Mouse (Mus musculus): ENCODE measurements around the gene Zfp948. TPM values are rescaled to one million over a fixed set of nuclear protein-coding genes. Genes with fewer than 3 reads are reported as not detected.

Zfp948 gene
- 2.3 and 3.5 TPM in 2 replicates for total RNA-seq (2012; rRNA removed)
- polyA plus RNA-seq (2012; ENCODE audit: insufficient read depth in 1 of 2, insufficient read length in 2 of 2, low read depth in 1 of 2, low replicate concordance in 2 of 2, missing spikeins in 1 of 2) = 1 to 10 TPM in 1 of 2 experiments, not detected in 1; 3.2 TPM

GRCm38 (mm10) chr17:21566728-21567349, at the start of gene Zfp948:
Gene Zfp948 (plus strand): TSS chr17:21567008.
- no peaks in the 10 kb centered on the region for H3K9me3 ChIP-seq (replicated peaks; ENCODE audit: insufficient read depth, low read length)
- H3K9ac ChIP-seq (ENCODE audit: control insufficient read depth, low read depth, low read length, poor library complexity, severe bottlenecking) = peak within 1 kb of the TSS; percentile 70
- peak; percentile 78 for DNase-seq (ENCODE audit: low read depth, low spot score)
- peaks cover 2 to 4% of the 10 kb centered on the region in 2 experiments; a peak in 2 of 4 replicates for H3K4me1 ChIP-seq (ENCODE audit: control insufficient read depth in 1 of 2, insufficient read depth in 2 of 2, low read length in 2 of 2)
- TF ChIP-seq MAX (IDR thresholded peaks at IDR 0.05; ENCODE audit: low read length) (peak; percentile 63), NELFE (IDR thresholded peaks at IDR 0.05; ENCODE audit: low read depth, low read length) (peak; percentile 41; the same call in 1 of the 2 replicates), POLR2A (IDR thresholded peaks at IDR 0.05; ENCODE audit: control insufficient read depth in 1 of 2, insufficient read depth in 1 of 2, low read depth in 1 of 2, low read length in 2 of 2, poor library complexity in 1 of 2) (peak in 1 of 2 experiments; percentile 59; a peak in 1 of 4 replicates), CTCF (IDR thresholded peaks at IDR 0.05 in 2 of 3, conservative IDR thresholded peaks at IDR 0.05 in 1 of 3; ENCODE audit: control insufficient read depth in 1 of 3, insufficient read depth in 1 of 3, low read depth in 2 of 3, low read length in 3 of 3, poor library complexity in 1 of 3, severe bottlenecking in 1 of 3) (0 out of 6 replicates have a peak, but pooled peaks of 1 of the 3 experiments have one; percentile 6), ZMIZ1 (IDR thresholded peaks at IDR 0.05; ENCODE audit: low read depth, low read length) (no peak), MAFK (IDR thresholded peaks at IDR 0.05; ENCODE audit: borderline replicate concordance, low read depth, low read length) (no peak), RCOR1 (IDR thresholded peaks at IDR 0.05; ENCODE audit: low read depth, low read length) (no peak), MEF2A (IDR thresholded peaks at IDR 0.05; ENCODE audit: extremely low read depth, insufficient replicate concordance, low read depth, low read length, poor library complexity, severe bottlenecking) (no peak), E2F4 (IDR thresholded peaks at IDR 0.05; ENCODE audit: borderline replicate concordance, low read depth, low read length) (0 out of 2 replicates have a peak, but pooled peaks have one; percentile 67), ETS1 (IDR thresholded peaks at IDR 0.05; ENCODE audit: low read depth, low read length) (no peak), MYC (IDR thresholded peaks at IDR 0.05; ENCODE audit: low read depth, low read length) (no peak), TBP (IDR thresholded peaks at IDR 0.05; ENCODE audit: low read depth, low read length) (0 out of 2 replicates have a peak, but pooled peaks have one; percentile 8), BHLHE40 (IDR thresholded peaks at IDR 0.05; ENCODE audit: borderline replicate concordance, low read depth, low read length) (no peak)
- H3K36me3 ChIP-seq (ENCODE audit: control insufficient read depth in 1 of 2, insufficient read depth in 2 of 2, low read length in 2 of 2) = peaks cover 0 to 4% of the 10 kb centered on the region in 2 experiments; a peak in 2 of 4 replicates
- H3K27ac ChIP-seq (ENCODE audit: control insufficient read depth, low read depth, low read length) = peak within 1 kb of the TSS; percentile 31
- peak within 1 kb of the TSS; percentile 63 to 88 for H3K4me3 ChIP-seq (ENCODE audit: control insufficient read depth in 1 of 2, insufficient read depth in 1 of 2, low read depth in 2 of 2, low read length in 2 of 2)
- no peaks in the 10 kb centered on the region; the same call in none of the 2 replicates for H3K79me2 ChIP-seq (ENCODE audit: control insufficient read depth, insufficient read depth, low read length, poor library complexity)
- H3K27me3 ChIP-seq (ENCODE audit: control insufficient read depth in 1 of 2, insufficient read depth in 2 of 2, low read length in 2 of 2) = no peaks in the 10 kb centered on the region

GRCm38 (mm10) chr17:21517130-21517671, 49.6 kb upstream of the Zfp948 start:
- Histone ChIP-seq H3K4me3 (ENCODE audit: control insufficient read depth in 1 of 2, insufficient read depth in 1 of 2, low read depth in 2 of 2, low read length in 2 of 2) (peak overlapping the region; percentile 67 to 88), H3K27ac (ENCODE audit: control insufficient read depth, low read depth, low read length) (peak overlapping the region; percentile 90), H3K4me1 (ENCODE audit: control insufficient read depth in 1 of 2, insufficient read depth in 2 of 2, low read length in 2 of 2) (no peaks in the 10 kb centered on the region), H3K9me3 (replicated peaks; ENCODE audit: insufficient read depth, low read length) (no peaks in the 10 kb centered on the region), H3K79me2 (ENCODE audit: control insufficient read depth, insufficient read depth, low read length, poor library complexity) (no peaks in the 10 kb centered on the region; the same call in 1 of the 2 replicates), H3K27me3 (ENCODE audit: control insufficient read depth in 1 of 2, insufficient read depth in 2 of 2, low read length in 2 of 2) (no peaks in the 10 kb centered on the region), H3K36me3 (ENCODE audit: control insufficient read depth in 1 of 2, insufficient read depth in 2 of 2, low read length in 2 of 2) (no peaks in the 10 kb centered on the region), H3K9ac (ENCODE audit: control insufficient read depth, low read depth, low read length, poor library complexity, severe bottlenecking) (peak overlapping the region; percentile 88)
- DNase-seq (ENCODE audit: low read depth, low spot score) = peak; percentile 72
- TF ChIP-seq CHD2 (IDR thresholded peaks at IDR 0.05; ENCODE audit: low read length) (no peak), POLR2AphosphoS2 (IDR thresholded peaks at IDR 0.05; ENCODE audit: low read length) (no peak), ZKSCAN1 (IDR thresholded peaks at IDR 0.05; ENCODE audit: low read depth, low read length) (no peak), TBP (IDR thresholded peaks at IDR 0.05; ENCODE audit: low read depth, low read length) (peak; percentile 94), E2F4 (IDR thresholded peaks at IDR 0.05; ENCODE audit: borderline replicate concordance, low read depth, low read length) (no peak), BHLHE40 (IDR thresholded peaks at IDR 0.05; ENCODE audit: borderline replicate concordance, low read depth, low read length) (no peak), MAZ (IDR thresholded peaks at IDR 0.05; ENCODE audit: low read depth, low read length) (no peak), CHD1 (IDR thresholded peaks at IDR 0.05; ENCODE audit: low read depth, low read length) (0 out of 2 replicates have a peak, but pooled peaks have one; percentile 55), JUND (IDR thresholded peaks at IDR 0.05; ENCODE audit: low read depth, low read length) (no peak), ZC3H11A (IDR thresholded peaks at IDR 0.05; ENCODE audit: low read depth, low read length) (no peak), ZNF384 (IDR thresholded peaks at IDR 0.05; ENCODE audit: low read depth, low read length) (peak; percentile 77), MAFK (IDR thresholded peaks at IDR 0.05; ENCODE audit: borderline replicate concordance, low read depth, low read length) (no peak), POLR2AphosphoS5 (IDR thresholded peaks at IDR 0.05; ENCODE audit: borderline replicate concordance, low read depth, low read length) (no peak), RAD21 (IDR thresholded peaks at IDR 0.05; ENCODE audit: low read depth, low read length) (no peak), HCFC1 (IDR thresholded peaks at IDR 0.05; ENCODE audit: low read depth, low read length) (no peak), USF1 (IDR thresholded peaks at IDR 0.05; ENCODE audit: low read depth, low read length) (no peak), RCOR1 (IDR thresholded peaks at IDR 0.05; ENCODE audit: low read depth, low read length) (no peak), MYC (IDR thresholded peaks at IDR 0.05; ENCODE audit: low read depth, low read length) (no peak)
